Mouse (Mus musculus) heart, embryonic 12.5 days (tissue): ENCODE data around the gene Fgf12. TPM values are rescaled to one million over a fixed set of nuclear protein-coding genes. Genes with fewer than 3 reads are reported as not detected.

Source experiments
- ATAC-seq: fragments of 200-750 bp; cut with Nextera tagmentation; 2 replicates; pipeline ENCODE4 v1.8.0; 2017; ENCODE audit warnings: moderate TSS enrichment, moderate library complexity; ENCODE audit not compliant: insufficient number of reproducible peaks, low FRiP score
- H3K27ac ChIP-seq: fragments of 300-500 bp; sonication (generic); 2 replicates; pipeline ENCODE4 v1.5.1; 2016; ENCODE audit warnings: mild to moderate bottlenecking, moderate library complexity; ENCODE audit not compliant: poor library complexity, severe bottlenecking
- H3K27me3 ChIP-seq: fragments of 300-500 bp; sonication (generic); replicated peaks from 2 replicates; pipeline ENCODE4 v1.6.1; 2016; ENCODE audit warnings: mild to moderate bottlenecking, moderate library complexity
- H3K36me3 ChIP-seq: fragments of 300-500 bp; sonication (generic); 2 replicates; pipeline ENCODE4 v1.6.1; 2016; ENCODE audit warnings: mild to moderate bottlenecking, moderate library complexity
- H3K4me1 ChIP-seq: fragments of 300-500 bp; sonication (generic); replicated peaks from 2 replicates; pipeline ENCODE4 v1.6.1; 2016; ENCODE audit warnings: mild to moderate bottlenecking
- H3K4me2 ChIP-seq: fragments of 300-500 bp; sonication (generic); 2 replicates; pipeline ENCODE4 v1.6.1; 2016; ENCODE audit warnings: mild to moderate bottlenecking, moderate library complexity
- H3K4me3 ChIP-seq: fragments of 300-500 bp; sonication (generic); 2 replicates; pipeline ENCODE4 v1.5.1; 2016; ENCODE audit warnings: mild to moderate bottlenecking
- H3K9ac ChIP-seq: fragments of 300-500 bp; sonication (generic); 2 replicates; pipeline ENCODE4 v1.6.1; 2016; ENCODE audit warnings: mild to moderate bottlenecking, moderate library complexity
- H3K9me3 ChIP-seq: fragments of 300-500 bp; sonication (generic); replicated peaks from 2 replicates; pipeline ENCODE4 v1.6.1; 2016; ENCODE audit warnings: mild to moderate bottlenecking, moderate library complexity
- WGBS: fragments of 180-500 bp; shearing (Covaris S2); methylation state at CpG from one replicate; pipeline ENCODE4 v1.1.7; 2016; 5-methylcytosine and 5-hydroxymethylcytosine counted together
- polyA plus RNA-seq: library from polyadenylated mRNA; unstranded; fragments of >200 nt; fragmentation: Nextera tagmentation; extraction: Ambion mirVana; gene quantifications from 2 replicates; pipeline ENCODE4 v1.2.1, GENCODE M21; 2016

Gene Fgf12
- polyA plus RNA-seq, 1 experiment from 2014 or later: 8.3 TPM

DNA sequence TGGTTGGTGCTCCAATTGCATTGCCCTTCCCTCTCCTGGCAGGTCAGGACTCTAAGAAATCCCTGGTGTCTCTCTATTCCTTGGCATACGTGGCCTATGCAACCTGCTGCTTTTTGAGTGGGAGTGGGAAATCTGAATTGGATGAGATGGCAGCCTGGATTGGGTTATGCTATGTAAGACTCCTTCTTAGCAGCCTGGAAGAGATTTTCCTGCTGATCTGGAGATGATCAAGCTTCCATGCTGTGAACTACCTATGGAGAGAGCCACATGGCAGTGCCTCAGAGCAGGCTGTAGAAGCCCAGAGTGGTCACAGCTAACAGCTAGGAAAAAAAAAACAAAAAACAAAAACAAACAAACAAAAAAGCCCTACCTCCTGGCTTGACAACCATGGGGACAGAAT is 277.3 kb downstream of the Fgf12 start:
- Histone ChIP-seq H3K4me2 (no peak overlapping the region), H3K9ac (no peak overlapping the region), H3K27ac (no peak overlapping the region), H3K36me3 (no peaks in the 10 kb centered on the region), H3K9me3 (0 out of 2 replicates have a peak, but pooled peaks cover 3% of the 10 kb centered on the region), H3K4me3 (no peak overlapping the region), H3K4me1 (no peaks in the 10 kb centered on the region), H3K27me3 (no peaks in the 10 kb centered on the region)
- ATAC-seq: no peak
- 50% methylated on average over 1 of the region's 1 CpGs for WGBS

DNA sequence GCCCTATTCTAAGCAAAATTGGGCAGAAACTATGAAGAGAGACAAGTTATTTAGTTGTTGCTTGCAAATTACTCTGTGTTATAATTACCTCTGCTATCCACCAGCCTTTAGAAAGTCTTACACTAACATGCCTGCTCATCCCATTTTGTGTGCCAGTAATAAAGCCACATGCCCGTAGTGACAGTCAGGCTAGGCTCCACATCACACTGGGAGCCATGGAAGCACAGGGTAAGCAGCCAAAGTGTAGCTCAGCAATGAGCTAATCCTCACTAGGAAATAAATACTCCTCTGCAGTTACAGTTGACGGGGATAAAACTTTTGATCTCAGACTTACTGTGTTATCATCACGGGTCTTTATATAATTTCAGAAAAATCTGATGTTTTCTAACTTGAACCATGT is 298.0 kb downstream of the Fgf12 start:
- Histone ChIP-seq H3K9ac (no peak overlapping the region), H3K4me1 (no peaks in the 10 kb centered on the region), H3K27me3 (0 out of 2 replicates have a peak, but pooled peaks cover 3% of the 10 kb centered on the region), H3K4me3 (no peak overlapping the region), H3K4me2 (no peak overlapping the region), H3K36me3 (no peaks in the 10 kb centered on the region), H3K27ac (no peak overlapping the region), H3K9me3 (no peaks in the 10 kb centered on the region)
- ATAC-seq: no peak
- 73% methylated on average over 3 of the region's 3 CpGs for WGBS

DNA sequence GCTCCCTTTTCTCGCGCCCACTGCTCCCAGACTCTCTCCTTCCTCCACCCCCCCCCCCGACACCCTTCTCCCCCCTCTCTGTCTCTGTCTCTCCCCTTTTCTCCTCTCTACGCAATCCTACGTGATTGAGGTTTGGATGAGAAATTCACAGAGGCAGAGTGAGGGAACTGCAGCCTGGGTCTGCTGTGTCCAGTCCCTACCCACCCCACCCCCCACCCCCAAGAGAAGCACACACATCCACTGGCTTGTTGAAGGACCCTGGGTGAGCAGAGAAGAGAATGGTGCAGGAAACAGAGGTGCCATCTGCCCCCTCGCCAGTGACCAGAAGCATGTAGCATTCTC is 305.8 kb downstream of the Fgf12 start:
- H3K4me1 ChIP-seq: 0 out of 2 replicates have a peak, but pooled peaks cover 8% of the 10 kb centered on the region
- H3K4me2 ChIP-seq: peak overlapping the region; percentile 99
- H3K27ac ChIP-seq: no peak overlapping the region
- peak overlapping the region; percentile 69 for H3K4me3 ChIP-seq
- peaks cover 42% of the 10 kb centered on the region for H3K27me3 ChIP-seq
- no peaks in the 10 kb centered on the region for H3K9me3 ChIP-seq
- H3K9ac ChIP-seq: peak overlapping the region; percentile 69; the same call in 1 of the 2 replicates
- 1% methylated on average over 6 of the region's 6 CpGs for WGBS
- no peaks in the 10 kb centered on the region for H3K36me3 ChIP-seq
- ATAC-seq: 0 out of 2 replicates have a peak, but pooled peaks have one; percentile 9

DNA sequence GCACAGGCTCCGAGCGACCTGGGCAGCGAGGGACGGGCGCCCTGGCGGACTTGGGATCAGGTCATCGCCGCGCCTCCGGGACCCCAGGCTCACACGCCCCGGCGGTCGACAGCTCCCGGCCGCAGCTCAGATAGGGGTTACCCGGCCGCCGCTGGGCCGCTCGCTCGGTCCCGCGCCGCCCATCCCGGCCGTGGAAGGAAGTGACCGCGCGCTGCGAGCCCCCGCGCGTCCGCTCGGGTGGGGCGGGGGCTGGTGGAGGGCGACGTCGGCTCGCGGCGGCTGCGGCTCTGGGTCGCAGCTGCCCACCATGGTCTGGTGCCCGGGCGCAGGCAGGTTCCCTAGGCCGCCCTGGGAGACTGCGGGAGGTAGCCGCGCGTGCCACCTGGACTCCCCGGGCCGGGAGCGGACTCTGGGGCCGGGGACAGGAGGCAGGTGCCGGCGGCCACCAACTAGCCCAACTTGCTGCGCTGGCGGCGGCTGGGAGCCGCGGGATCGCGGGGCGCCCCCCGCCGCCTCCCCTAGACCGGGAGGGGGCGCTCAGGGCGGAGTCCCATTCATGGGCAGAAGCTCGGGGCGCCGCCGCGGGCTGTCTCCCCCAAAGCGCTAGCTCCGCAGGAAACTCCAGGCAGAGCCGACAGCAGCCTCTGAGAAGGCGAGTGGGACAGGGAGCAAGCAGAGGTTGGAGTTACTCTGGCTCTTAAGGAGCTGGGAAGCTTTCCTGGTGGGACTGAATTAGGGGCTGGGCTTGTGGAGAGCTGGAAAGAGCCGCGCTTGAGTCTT is 306.3 kb downstream of the Fgf12 start:
- no peaks in the 10 kb centered on the region for H3K9me3 ChIP-seq
- ATAC-seq: peak; percentile 70; the same call in 1 of the 2 replicates
- H3K4me2 ChIP-seq: peak overlapping the region; percentile 99
- 0 out of 2 replicates have a peak, but pooled peaks cover 8% of the 10 kb centered on the region for H3K4me1 ChIP-seq
- peak overlapping the region; percentile 69 for H3K9ac ChIP-seq
- under 1% methylated on average over 76 of the region's 82 CpGs for WGBS
- no peak overlapping the region for H3K27ac ChIP-seq
- H3K4me3 ChIP-seq: peak overlapping the region; percentile 69
- H3K36me3 ChIP-seq: no peaks in the 10 kb centered on the region
- H3K27me3 ChIP-seq: peaks cover 42% of the 10 kb centered on the region

DNA sequence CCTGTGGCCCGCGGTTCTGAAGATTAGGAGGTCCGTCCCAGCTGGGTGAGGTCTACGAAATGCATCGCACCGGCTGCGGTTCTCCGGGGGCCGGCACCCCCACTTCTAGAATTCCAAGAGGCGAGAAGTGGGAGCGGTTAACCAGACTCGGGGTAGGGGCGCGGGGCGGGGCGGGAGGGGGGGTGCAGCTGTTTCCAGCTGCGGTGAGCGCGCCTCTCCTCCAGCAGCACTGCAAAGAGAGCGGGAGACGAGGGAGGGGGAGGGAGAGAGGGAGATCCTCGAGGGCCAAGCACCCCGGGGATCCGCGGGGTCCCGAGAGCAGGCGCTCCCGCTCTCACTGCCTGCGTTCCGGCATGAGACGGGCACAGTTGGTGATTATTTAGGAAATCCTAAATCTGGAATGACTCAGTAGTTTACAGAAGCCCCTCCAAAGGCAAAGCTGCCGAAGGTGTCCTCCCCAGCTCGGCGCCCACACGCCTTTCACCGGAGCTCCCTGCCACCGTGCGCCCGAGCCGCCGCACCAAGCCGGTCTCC is 307.0 kb downstream of the Fgf12 start:
- Histone ChIP-seq H3K27ac (no peak overlapping the region), H3K9me3 (no peaks in the 10 kb centered on the region), H3K36me3 (no peaks in the 10 kb centered on the region), H3K27me3 (peaks cover 42% of the 10 kb centered on the region), H3K9ac (peak overlapping the region; percentile 69), H3K4me3 (peak overlapping the region; percentile 69), H3K4me2 (peak overlapping the region; percentile 99), H3K4me1 (0 out of 2 replicates have a peak, but pooled peaks cover 8% of the 10 kb centered on the region)
- no peak; the same call in 1 of the 2 replicates for ATAC-seq
- under 1% methylated on average over 41 of the region's 42 CpGs for WGBS

DNA sequence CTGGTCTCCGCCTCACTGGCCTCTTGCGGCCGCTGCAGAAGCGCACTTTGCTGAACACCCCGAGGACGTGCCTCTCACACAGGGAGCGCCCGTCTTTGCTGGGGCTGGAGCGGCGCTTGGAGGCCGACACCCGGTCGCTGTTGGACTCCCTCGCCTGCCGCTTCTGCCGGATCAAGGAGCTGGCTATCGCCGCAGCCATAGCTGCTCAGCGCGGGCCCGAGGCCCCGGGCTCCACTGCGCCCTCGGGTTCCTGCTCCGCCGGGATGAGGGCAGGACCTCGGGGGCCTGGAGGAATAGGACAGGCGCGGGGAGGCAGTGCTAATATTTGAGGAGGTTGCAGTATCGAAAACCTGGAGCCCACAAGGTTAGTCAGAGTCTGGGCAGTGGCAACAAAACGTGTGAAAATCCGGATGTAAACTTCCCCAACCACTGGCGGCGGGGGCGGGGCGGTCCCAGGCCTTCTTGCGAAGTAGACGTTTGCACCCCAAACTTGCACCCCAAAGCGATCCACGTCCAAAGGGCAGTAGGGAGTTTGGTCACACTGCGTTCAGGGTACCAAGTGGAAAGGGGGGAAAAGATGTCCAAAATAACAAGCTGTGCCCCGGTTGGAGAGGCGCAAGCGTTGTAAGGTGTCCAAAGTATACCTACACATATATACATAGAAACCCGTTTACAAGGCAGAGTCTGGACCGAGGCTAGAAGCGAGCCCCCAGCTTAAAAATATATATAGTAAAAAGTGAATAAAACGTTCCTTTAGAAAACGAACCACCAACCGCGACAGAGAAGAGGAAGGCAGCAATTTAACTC is 307.7 kb downstream of the Fgf12 start:
- no peaks in the 10 kb centered on the region for H3K9me3 ChIP-seq
- H3K4me2 ChIP-seq: peak overlapping the region; percentile 99
- H3K36me3 ChIP-seq: no peaks in the 10 kb centered on the region
- peaks cover 42% of the 10 kb centered on the region for H3K27me3 ChIP-seq
- WGBS: under 1% methylated on average over 51 of the region's 51 CpGs
- H3K9ac ChIP-seq: peak overlapping the region; percentile 69
- no peak overlapping the region for H3K27ac ChIP-seq
- peak overlapping the region; percentile 69 for H3K4me3 ChIP-seq
- ATAC-seq: no peak
- 0 out of 2 replicates have a peak, but pooled peaks cover 8% of the 10 kb centered on the region for H3K4me1 ChIP-seq

DNA sequence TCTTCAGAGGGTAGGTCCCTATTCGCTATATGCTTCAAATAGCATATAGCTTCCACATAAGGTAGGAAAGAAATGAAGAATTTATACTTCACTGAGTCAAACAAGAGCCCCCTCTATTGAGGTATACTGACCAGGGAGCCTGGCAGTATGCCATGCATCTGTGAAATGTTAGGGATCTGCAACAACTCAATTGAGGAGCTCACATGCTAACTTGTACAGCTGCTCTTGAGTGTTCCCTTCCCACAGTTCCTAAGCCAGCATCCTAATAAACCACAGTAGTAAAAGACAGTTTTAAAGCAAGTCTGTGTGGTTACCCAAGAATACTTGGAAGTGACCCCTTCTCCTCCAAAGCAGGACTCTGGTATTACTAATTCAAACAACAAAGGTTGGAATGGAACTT is 331.3 kb downstream of the Fgf12 start:
- 79% methylated on average over 1 of the region's 1 CpGs for WGBS
- H3K27ac ChIP-seq: no peak overlapping the region
- no peak overlapping the region for H3K4me2 ChIP-seq
- no peaks in the 10 kb centered on the region for H3K27me3 ChIP-seq
- H3K36me3 ChIP-seq: no peaks in the 10 kb centered on the region
- ATAC-seq: no peak
- H3K4me1 ChIP-seq: no peaks in the 10 kb centered on the region
- no peaks in the 10 kb centered on the region for H3K9me3 ChIP-seq
- no peak overlapping the region for H3K4me3 ChIP-seq
- H3K9ac ChIP-seq: no peak overlapping the region

DNA sequence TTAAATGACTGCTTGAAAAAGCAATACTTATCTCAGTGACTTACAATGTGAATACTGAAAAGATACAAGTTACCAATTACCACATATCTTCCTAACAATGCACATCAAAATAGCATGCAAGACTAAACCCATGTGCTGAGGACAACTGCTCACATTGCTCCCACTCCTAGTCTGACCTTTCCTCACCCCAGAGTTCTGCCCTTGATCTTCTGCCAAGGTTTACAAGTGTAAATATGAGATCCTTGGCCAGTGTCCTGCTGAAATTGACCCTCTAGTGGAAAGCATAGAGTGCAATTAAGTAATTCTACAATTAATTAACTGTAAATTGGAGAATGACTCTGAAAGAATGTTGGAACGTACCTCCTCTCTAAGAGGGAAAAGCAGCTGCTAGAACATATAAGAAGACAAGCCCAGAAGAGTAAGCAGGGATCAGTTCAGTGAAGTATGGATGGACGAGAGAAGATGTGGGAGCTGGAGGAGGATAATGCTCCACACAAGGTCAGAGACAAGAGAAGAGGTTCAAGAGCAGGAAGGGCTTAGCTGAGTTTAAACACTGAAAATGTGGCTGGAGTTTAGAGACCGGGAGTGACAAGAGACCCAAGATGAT is 333.1 kb downstream of the Fgf12 start:
- no peak overlapping the region for H3K9ac ChIP-seq
- no peaks in the 10 kb centered on the region for H3K27me3 ChIP-seq
- H3K4me3 ChIP-seq: no peak overlapping the region
- no peak for ATAC-seq
- H3K4me2 ChIP-seq: no peak overlapping the region
- no peaks in the 10 kb centered on the region for H3K4me1 ChIP-seq
- WGBS: 71% methylated on average over 3 of the region's 3 CpGs
- H3K27ac ChIP-seq: no peak overlapping the region
- no peaks in the 10 kb centered on the region for H3K9me3 ChIP-seq
- no peaks in the 10 kb centered on the region for H3K36me3 ChIP-seq

DNA sequence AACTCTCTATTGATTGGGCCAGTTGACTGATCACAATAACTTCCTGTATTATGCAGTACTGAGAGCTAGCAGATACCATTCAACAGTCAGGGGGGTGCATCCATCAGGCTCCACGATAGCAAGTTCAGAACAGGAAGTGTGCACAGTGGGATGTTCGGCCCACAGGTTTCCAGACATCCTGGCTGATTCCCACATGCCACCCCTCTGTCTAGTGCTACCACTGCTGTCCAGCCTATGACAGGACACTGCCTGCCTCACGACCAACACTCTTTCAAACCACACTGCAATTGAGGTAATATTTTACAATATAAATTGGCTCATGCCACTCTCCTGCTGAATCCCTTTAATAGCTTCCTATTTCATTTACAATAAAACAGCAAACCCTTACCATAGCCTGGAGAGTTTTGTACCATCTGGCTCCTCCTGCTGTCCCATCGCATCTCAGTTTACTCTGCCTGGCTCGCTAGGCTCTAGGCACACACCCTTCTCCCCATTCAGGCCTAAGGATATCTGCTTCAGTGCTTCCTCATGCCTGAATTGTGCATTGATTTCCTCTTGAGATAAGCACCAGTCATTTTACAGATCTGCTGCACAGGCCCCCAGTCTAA is 341.6 kb downstream of the Fgf12 start:
- H3K4me2 ChIP-seq: no peak overlapping the region
- no peak for ATAC-seq
- no peaks in the 10 kb centered on the region for H3K36me3 ChIP-seq
- H3K4me1 ChIP-seq: no peaks in the 10 kb centered on the region
- H3K9me3 ChIP-seq: no peaks in the 10 kb centered on the region
- no peaks in the 10 kb centered on the region for H3K27me3 ChIP-seq
- H3K9ac ChIP-seq: no peak overlapping the region
- 64% methylated on average over 5 of the region's 5 CpGs for WGBS
- H3K27ac ChIP-seq: no peak overlapping the region
- no peak overlapping the region for H3K4me3 ChIP-seq

DNA sequence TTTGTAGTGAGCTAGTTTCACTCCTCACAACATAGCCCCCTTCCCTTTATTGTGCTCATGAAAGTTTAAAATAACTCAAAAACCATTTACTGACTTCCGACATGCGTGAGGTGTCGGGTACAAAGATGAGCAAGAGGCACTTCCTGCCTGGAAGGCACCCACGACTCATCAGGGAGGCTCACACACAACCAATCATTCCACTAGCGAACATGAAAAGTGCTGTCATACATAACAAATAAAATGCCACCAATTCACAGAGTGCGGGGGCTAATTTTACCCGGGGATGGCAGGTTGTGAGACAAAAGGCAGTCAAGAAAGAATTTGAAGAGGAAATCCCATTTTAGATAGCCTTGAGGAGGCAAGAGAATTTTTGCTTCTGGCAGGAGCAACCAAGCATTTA is 344.6 kb downstream of the Fgf12 start:
- Histone ChIP-seq H3K36me3 (no peaks in the 10 kb centered on the region), H3K4me1 (no peaks in the 10 kb centered on the region), H3K4me3 (no peak overlapping the region), H3K9ac (no peak overlapping the region), H3K4me2 (no peak overlapping the region), H3K27ac (no peak overlapping the region), H3K9me3 (no peaks in the 10 kb centered on the region), H3K27me3 (no peaks in the 10 kb centered on the region)
- ATAC-seq: no peak
- WGBS: 71% methylated on average over 7 of the region's 7 CpGs
